Mouse (Mus musculus): ENCODE measurements around the gene Vps8.

- no peak for TF ChIP-seq POLR2A (IDR thresholded peaks at IDR 0.05; ENCODE audit: low read depth, low read length)
- TF ChIP-seq CTCF (IDR thresholded peaks at IDR 0.05; ENCODE audit: extremely low read depth, insufficient read depth, insufficient read length, insufficient replicate concordance): no peak
Observed at GRCm38 (mm10) chr16:21415128-21415527, 7.8 kb upstream of the Vps8 start.

All from spleen, adult 2 months (tissue).